Mouse (Mus musculus): ENCODE data around the gene Aqr.

Gene Aqr

DNA sequence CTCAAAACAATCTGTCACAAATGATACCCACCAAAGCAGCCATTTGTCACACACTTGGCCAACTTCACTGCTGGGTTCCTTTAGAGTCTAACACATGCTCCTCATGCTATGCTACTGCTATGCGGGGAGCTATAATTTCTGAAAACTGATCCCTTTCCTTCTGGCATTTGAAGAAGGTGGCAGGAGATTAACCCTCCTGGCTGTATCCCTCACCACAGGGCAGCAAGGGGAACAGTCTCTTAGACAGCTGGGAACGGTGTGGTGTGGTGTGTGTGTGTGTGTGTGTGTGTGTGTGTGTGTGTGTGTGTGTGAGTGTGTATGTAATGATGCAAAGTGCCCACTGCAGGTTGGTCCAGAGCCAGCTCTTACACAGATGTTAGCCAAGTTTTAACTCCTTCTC lies 51.0 kb downstream of the Aqr start:
- no peak for DNase-seq (ENCODE audit: low read depth)

- no peak for DNase-seq (ENCODE audit: low read depth)
Observed at GRCm38 (mm10) chr2:114133355-114133754, 53.5 kb downstream of the Aqr start.

DNA sequence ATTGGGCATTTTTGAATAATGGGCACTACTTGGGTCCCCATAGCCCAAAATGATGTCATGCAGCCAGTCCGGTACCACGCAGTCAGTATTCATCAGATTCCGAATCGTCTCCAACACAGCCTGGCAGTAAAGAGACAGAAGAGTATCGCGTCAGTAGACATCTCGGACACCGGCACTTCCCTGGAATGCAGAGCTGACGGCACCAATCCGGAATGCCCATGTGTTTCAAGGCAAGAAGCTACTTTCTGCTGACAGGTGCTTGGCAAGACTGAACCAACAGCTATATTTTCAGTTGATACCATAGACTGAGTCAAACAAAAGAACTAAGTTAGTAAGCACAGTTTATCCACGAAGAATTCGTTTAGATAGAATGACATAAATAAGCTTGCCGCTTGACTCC lies 56.2 kb downstream of the Aqr start:
- no peak for DNase-seq (ENCODE audit: low read depth)

GRCm38 (mm10) chr2:114123304-114123703 lies 63.5 kb downstream of the Aqr start:
- no peak for DNase-seq (ENCODE audit: low read depth)

DNA sequence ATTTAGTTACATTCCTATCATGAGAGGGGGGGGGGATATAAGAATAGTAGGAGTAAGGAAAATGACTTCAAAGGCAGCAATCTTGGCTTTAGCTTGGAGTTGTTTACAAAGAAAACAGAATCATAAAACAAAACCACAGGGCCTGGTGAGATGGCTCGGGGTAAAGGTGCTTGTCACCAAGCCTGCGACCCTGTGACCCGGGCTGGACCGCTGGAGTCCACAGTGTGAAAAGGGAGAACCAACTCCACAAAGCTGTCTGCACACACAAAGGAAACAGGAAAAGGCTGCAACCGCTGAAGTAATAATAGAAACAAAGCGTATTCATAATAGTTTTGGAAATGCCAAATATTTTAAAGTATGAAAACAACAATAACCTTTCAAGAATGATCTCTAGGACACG lies 67.4 kb downstream of the Aqr start:
- DNase-seq (ENCODE audit: low read depth) = no peak

- DNase-seq (ENCODE audit: low read depth) = no peak
Observed at GRCm38 (mm10) chr2:114117665-114118064, 69.2 kb downstream of the Aqr start.

DNA sequence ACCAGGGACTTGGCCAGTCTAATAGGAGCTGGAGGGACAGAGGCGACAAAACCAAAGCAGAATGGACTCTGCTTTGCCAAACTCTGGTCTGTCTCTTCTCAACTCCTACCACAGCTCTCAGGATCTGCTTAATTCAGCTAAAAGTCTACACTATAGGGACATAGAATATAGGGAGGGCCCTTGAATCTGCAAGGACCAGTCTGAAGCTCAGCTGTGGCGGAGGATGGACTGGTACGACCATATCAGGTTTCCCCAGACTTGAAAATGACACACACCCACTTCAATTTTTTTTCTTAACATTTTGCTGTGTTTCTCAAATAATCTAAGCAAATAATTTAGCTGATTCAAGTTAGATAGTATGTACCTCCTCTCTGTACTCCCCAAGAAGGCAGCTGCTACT lies 69.6 kb downstream of the Aqr start:
- no peak for DNase-seq (ENCODE audit: low read depth)

GRCm38 (mm10) chr2:114115563-114115962 lies 71.3 kb downstream of the Aqr start:
- DNase-seq (ENCODE audit: low read depth) = no peak

DNA sequence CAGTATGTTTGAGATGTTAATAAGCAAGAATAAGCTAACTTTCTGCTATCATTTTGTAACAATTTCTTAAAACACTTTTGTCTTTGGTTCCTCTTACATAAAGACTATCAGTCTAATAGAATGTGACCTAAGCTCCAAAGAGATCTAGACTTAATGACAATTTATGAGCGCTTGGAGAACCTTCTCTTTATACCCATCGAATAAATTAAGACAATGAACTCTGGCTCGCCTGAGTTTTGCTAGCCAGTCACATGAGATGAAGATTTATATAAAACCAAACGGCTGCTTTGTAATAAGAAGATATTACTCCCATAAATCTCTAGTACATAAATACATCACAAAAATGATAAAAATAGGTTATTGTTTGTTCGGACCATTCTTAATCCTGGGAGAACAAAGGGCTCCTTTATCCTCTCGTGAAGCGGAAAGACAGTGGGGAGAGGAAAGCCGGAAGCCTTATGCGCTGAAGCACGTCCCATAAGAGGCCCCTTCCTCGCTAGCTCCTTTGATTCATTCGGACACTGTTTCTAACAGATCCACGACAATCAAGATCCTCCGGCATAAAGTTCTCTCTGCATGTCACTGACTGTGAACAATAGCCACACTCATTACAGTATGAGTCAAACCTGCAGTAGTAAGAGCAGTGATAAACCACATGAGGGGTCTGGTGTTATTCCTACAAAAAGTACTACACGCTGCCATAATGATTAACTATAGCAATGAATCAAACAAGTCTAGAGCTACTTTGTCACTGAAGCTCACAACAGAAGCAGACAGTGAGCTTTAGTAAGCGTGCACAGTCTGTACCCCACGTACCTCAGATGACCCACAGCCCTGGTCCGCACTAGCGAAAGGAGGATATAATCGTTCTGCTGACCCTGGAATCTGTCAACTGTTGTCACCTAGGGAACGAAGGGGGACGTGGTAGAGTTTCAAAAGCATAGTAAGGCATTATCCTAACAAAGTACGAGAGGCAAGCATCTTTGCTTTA lies 79.2 kb downstream of the Aqr start:
- no peak for DNase-seq (ENCODE audit: low read depth)

DNA sequence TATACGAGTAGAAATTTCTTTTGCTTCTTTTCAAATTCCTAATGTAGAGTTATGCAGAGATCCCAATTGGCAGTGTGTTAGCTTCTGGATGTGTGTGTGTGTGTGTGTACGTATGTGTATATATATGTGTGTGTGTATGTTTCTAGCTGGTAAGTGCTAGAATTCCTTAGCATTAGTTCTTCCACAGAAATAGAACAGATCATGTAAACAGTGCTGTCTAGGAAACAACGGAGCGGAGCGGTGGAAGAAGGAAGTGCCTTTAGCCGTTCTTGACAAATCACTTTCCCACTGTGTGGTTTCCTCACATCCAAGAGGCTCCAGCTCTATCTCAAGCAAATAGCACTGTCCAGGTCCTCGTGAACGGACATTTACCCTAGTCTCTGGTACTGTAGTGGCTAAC lies 80.4 kb downstream of the Aqr start:
- no peak for DNase-seq (ENCODE audit: low read depth)

- no peak for DNase-seq (ENCODE audit: low read depth)
Observed at GRCm38 (mm10) chr2:114102471-114102870, 84.4 kb downstream of the Aqr start.

DNA sequence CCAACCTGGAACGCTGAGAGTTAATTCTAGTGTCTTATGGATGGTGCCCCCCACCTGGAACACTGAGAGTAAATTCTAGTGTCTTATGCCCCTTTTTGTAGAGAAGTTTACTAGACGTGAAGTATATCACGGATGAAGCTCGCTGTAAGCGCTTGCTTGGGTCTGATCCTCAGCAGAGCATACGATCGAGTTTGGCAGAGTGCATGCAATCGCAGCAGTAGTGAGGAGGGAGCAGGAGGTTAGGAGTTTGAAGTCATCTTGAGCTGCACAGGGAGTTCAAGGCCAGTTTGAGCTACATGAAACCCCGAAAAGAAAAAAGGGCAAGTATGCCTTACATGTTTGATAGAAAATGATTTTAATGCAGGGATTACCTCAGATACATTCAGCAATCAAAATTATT lies 86.0 kb downstream of the Aqr start:
- no peak for DNase-seq (ENCODE audit: low read depth)

DNA sequence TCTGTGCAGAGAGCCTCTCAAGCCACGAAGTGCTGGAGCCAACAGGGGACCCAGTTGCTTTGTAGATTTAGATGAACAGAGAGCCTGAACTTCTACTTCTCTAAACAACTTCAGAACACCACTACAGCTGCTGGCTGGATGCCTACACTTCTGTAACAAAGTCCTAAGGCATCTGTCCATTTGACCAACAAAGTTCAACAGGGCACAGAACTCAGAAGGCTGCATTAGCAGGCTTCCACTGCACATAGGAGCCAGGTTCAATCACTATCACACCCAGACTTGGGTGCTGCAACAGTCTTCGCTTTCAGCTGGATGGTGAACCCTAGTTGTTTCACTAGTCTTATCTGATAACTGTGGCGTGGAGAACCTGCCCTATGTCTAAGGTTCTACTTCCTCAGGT lies 87.0 kb downstream of the Aqr start:
- DNase-seq (ENCODE audit: low read depth) = no peak

DNA sequence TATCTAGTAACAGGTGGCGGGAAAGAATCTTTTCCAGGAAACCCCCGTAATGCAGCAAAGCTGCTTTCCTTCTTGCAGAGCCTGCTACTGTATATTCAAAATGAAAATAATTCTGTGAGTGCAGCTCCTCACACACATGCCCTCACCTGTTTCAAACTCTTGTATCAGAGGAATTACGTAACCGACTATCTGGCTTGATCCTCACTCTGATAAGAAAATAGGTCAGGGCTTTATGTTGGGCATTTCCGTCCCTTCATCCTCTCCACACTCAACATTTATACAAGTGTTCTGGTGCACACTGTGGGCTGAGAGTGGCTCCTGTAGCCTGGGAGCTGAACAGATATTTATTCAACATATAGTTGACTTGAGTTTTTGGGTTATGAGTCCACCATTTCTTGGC lies 87.7 kb downstream of the Aqr start:
- no peak for DNase-seq (ENCODE audit: low read depth)

- DNase-seq (ENCODE audit: low read depth) = no peak
Observed at GRCm38 (mm10) chr2:114097627-114098026, 89.2 kb downstream of the Aqr start.

DNA sequence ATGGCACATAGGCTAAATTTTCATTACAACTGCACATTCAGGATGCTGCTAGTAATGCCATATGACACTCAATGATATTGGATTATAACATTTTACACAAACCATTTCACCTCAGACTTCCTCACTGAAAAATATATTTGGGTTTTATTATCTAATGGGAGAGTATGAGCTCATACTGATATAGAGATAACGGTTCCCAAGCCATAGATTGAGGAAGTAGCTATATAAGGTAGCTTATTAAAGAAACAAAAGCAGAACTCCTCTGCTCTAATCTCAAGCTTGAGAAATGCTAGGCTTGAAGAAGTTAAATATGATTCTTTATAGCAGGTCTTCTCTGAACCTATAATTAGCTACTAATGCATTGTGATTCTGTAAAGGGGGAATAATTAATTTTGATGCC lies 90.3 kb downstream of the Aqr start:
- no peak for DNase-seq (ENCODE audit: low read depth)

- no peak for DNase-seq (ENCODE audit: low read depth)
Observed at GRCm38 (mm10) chr2:114095348-114095747, 91.5 kb downstream of the Aqr start.

GRCm38 (mm10) chr2:114094696-114095095 lies 92.1 kb downstream of the Aqr start:
- DNase-seq (ENCODE audit: low read depth) = no peak

- DNase-seq (ENCODE audit: low read depth) = no peak
Observed at GRCm38 (mm10) chr2:114093577-114093976, 93.2 kb downstream of the Aqr start.

GRCm38 (mm10) chr2:114089862-114090261 lies 97.0 kb downstream of the Aqr start:
- no peak for DNase-seq (ENCODE audit: low read depth)

- no peak for DNase-seq (ENCODE audit: low read depth)
Observed at GRCm38 (mm10) chr2:114087271-114087670, 99.6 kb downstream of the Aqr start.

GRCm38 (mm10) chr2:114071876-114072275 lies 114.9 kb downstream of the Aqr start:
- DNase-seq (ENCODE audit: low read depth) = no peak

- DNase-seq (ENCODE audit: low read depth) = no peak
Observed at GRCm38 (mm10) chr2:114066226-114066625, 120.6 kb downstream of the Aqr start.

DNA sequence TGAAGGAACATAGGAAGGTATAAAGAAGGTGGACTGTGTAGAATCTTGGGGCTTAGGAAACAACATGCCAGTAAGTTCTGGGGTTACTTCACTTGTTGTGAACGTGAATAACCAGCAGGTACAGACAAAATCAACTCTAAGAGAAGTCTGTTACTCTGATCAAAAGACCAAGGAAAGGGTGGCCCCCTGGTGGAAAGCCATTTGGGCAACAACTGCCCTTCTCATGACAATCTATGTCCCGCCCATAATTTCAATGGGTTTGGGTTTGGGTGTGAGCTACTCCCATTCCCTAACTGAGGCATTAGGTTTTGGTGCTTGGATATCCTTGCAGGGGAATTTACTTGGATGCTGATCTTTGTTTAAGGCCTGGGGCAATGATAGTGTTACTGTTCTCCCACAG lies 122.8 kb downstream of the Aqr start:
- no peak for DNase-seq (ENCODE audit: low read depth)

Measured in c-Kit-positive CD71-negative TER-119-negative erythroid progenitor cells, embryonic 14.5 days (primary cell).